Mouse (Mus musculus): ENCODE data around the gene Zfp618. TPM values are rescaled to one million over a fixed set of nuclear protein-coding genes. Genes with fewer than 3 reads are reported as not detected.

Zfp618 gene
- polyA plus RNA-seq, 1 experiment from 2014 or later: 47.1 TPM

DNA sequence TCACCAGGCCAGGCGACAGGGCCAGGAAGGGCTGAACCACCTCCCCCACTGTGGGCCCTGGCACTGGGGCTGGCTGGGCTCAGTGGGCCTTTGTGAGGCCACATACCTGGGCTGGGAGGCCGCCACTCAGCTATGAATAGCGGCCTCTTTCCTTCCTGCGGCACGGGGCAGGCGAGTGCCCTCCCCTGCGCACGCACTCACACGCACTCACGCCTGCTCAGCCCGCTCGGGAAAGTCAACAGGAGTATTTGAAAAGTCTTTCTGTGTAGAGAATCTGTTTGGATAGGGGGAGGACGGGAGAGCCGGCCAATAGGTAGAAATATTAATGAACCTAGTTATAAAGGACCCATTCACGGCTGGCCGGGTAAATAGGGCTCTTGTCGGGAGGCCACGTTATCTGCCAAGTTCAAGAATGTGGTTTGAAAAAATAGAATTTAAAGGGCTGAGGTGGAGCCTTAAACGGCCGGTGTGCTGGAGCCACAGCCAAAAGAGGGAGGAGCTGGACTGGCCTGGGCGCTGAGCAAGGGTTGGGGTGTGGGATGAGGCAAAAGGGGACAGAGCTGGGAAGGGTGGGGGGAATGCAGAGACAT is 221.0 kb downstream of the Zfp618 start:
- Histone ChIP-seq H3K36me3 (no peaks in the 10 kb centered on the region), H3K9ac (replicated peaks) (no peak overlapping the region), H3K9me3 (no peaks in the 10 kb centered on the region), H3K4me1 (peaks cover 2% of the 10 kb centered on the region; the same call in 1 of the 2 replicates), H3K4me2 (replicated peaks) (0 out of 2 replicates have a peak overlapping the region, but pooled peaks have one; percentile 3), H3K27ac (replicated peaks) (no peak overlapping the region), H3K27me3 (peaks cover 12% of the 10 kb centered on the region; the same call in 1 of the 2 replicates), H3K4me3 (no peak overlapping the region)
- WGBS: 47% methylated on average over 21 of the region's 21 CpGs
- peak; percentile 53; the same call in 1 of the 2 replicates for ATAC-seq (ENCODE audit: low FRiP score, low read depth)

Other genes starting within 250 kb of the Zfp618 start
- gene Ambp, start 189.2 kb downstream of the Zfp618 start, polyA plus RNA-seq (2016; fragmentation: Nextera tagmentation; extraction: Ambion mirVana): 0.42 TPM in 1 of 2 replicates, not detected in the other
- gene Kif12, start 206.6 kb downstream of the Zfp618 start, polyA plus RNA-seq (2016; fragmentation: Nextera tagmentation; extraction: Ambion mirVana): not detected in 2 replicates
- 2.9 and 4.0 TPM in 2 replicates for gene Col27a1, start 248.4 kb downstream of the Zfp618 start, polyA plus RNA-seq (2016; fragmentation: Nextera tagmentation; extraction: Ambion mirVana)

Measured in midbrain, embryonic 12.5 days (tissue).